Mouse (Mus musculus) spleen, postnatal 10 days (tissue): ENCODE measurements at regions not wholly inside any gene's neighbourhood (a gene's known extent, or its start where the extent isn't known, plus 50 kb on each side); places are given as distances from the start of the nearest gene placed in this dataset.
A peak's percentile ranks its signal among the peaks of the same experiment; 100 is the strongest.
"Not testable (repeated sequence)": the region's sequence is repeated elsewhere in the genome, so short reads cannot be mapped to it uniquely, and the experiment has no call there.

ENCODE experiments used
- DNase-seq, 2 experiments: peaks; one replicate each; pipeline ENCODE4 v3.0.0; 2021 to 2022; ENCODE audit warnings: low spot score in 2 of 2

GRCm38 (mm10) chr5:129353549-129353948, 147.5 kb upstream of the Sfswap start:
- DNase-seq: no peak

DNA sequence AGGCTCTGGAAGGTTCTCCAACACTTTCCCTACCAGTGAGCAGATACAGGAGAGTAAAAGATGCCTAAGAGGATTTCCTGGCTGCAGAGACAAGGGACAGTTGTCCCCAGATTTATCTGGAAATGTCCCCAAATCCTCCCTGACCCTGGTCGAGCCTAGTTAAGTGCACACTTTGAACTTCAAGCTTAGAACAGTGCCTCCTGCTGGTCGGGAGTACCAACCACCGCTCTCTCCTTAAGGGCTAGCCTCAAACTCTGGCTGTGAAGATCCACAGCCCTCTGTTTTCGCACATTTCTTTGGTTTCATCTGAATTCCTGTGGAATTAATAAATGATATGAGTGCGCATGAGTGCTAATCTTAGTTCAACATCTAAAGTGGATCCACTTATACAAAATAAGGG, 146.1 kb upstream of the Sfswap start:
- DNase-seq: no peak

DNA sequence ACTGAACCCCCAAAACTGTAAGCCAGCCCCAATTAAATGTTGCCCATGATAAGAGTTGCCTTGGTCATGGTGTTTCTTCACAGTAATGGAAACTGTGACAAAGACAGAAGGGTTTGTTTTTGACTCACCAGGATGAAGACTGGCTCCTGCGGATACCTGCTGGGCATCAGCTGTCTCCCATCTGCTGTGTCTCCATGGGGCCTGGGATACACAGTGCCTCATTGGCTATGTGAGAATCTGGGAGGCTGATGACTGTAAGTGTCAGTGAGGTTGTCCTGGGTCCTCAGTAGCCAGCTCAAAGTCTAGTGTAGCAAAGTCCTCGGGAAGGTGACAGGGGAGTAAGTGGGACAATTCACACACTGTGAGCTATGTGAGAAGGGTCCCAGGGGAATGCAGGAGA, 139.5 kb upstream of the Sfswap start:
- no peak for DNase-seq

DNA sequence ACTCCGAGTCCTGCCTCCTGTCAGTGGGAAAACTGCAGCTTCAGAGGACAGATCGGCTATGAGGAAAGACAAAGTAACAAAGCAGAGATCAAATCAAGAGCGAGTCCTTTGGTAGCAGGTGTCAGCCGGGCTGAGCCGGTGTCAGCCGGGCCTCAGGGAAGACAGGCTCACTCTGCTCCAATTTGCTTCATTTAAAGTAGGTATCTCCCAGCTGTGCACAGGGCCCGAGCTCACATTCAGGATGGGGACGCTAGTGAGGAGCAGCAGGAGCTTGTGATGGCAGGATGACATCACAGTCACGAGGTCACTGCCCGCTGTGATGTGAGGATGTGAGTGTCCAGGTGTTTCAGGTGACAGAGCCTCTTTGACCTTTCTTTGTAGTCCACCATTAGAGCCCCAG, 137.8 kb upstream of the Sfswap start:
- DNase-seq: no peak

DNA sequence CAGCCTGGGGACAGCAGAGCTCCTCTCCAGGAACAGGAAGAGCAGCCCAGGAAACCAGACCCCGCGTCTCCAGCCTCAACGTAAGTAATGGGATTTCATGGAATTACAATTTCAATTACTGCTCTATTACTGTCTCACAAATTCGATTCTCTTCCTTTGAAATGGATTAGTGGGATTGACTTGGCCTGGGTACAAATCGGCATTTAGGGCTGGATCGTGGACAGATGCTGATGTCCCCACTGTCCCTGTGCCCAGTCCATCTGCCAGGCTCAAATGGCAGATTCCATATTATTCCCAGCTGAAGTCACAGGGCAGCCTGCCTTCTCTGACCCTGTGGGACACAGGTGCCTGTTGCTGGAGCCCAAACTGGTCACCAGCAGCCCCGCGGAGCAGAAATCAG, 136.0 kb upstream of the Sfswap start:
- no peak for DNase-seq

- DNase-seq: no peak
These were observed 133.8 kb upstream of the Sfswap start for GRCm38 (mm10) chr5:129367266-129367665.

DNA sequence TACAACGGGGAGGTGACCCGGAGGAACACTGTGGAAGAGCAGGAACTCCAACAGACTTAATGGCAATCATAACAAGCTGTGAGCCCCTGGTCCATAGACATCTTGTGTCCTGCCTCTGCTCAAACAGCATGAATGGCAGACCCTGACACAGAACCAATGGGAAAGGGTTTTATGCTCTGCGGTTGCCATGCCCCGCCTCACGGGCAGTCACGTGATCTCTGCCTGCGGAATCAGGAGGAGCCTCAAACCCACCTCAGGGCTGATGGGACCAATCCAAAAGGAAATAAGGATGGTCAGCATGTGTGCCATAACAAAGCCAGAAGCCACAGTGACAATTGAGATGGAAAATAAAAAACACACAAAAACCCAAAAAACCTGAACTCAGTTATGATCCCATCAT, 120.2 kb upstream of the Sfswap start:
- no peak for DNase-seq

- DNase-seq: no peak
These were observed 116.0 kb upstream of the Sfswap start for GRCm38 (mm10) chr5:129384976-129385375.

DNA sequence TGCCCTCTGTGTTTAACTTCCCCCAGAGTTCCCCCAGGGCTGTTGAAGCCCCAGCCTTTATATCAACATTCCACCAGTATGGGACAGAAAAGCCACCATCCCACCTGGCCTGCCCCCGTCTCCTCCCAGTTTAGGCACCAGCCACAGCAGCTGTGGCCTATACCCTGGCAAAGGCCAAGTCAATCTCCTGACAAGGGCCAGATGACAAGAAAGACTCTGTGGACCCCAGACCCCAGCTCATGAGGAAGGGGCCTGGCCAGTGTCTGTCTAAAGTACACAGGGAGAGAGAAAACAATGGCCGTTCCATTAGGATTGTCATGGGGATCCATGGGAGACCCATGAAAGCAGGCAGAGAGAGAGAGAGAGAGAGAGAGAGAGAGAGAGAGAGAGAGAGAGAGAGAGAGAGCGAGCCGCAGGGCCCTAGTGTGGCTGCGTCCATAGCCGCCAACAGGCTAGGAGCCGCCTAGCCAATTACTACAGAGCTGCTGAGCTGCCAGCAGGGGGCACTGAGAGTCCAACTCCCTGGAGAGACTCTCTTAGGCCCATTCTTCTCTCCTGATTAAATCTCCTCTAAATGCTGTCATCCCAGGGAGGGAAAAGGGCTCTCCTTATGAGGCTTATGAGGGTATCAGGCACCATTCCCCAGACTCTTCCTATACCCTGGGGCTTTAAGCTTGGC, 114.9 kb upstream of the Sfswap start:
- DNase-seq: not testable (repeated sequence)

DNA sequence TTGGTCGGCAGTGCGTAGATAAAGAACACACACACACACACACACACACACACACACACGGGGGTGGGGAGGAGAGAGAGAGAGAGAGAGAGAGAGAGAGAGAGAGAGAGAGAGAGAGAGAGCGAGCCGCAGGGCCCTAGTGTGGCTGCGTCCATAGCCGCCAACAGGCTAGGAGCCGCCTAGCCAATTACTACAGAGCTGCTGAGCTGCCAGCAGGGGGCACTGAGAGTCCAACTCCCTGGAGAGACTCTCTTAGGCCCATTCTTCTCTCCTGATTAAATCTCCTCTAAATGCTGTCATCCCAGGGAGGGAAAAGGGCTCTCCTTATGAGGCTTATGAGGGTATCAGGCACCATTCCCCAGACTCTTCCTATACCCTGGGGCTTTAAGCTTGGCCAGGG, 114.3 kb upstream of the Sfswap start:
- not testable (repeated sequence) for DNase-seq

- DNase-seq: no peak
These were observed 113.7 kb upstream of the Sfswap start for GRCm38 (mm10) chr5:129387301-129387700.

- no peak for DNase-seq
These were observed 110.1 kb upstream of the Sfswap start for GRCm38 (mm10) chr5:129390921-129391371.

DNA sequence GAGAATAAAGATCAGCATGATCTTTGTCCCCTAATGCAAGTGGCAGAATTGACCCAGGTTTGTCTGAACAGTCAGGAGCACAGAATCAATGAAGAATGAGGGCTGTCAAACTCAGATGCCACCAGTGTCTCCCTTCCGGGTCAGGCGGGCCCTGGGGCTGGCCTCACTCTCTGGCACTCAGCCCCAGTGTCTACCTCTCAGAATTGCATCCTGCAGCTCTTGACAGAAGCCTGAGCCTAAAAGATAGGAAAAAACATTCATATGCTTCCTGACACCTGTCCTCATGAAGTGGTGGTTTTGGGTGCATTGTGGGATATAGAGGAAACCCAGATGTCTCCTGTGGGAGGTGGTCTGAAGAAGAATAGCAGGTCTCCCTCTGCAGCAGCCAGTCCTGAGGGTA, 107.9 kb upstream of the Sfswap start:
- DNase-seq: no peak

- no peak for DNase-seq
These were observed 107.3 kb upstream of the Sfswap start for GRCm38 (mm10) chr5:129393606-129394255.

GRCm38 (mm10) chr5:129394416-129394815, 106.6 kb upstream of the Sfswap start:
- no peak for DNase-seq

DNA sequence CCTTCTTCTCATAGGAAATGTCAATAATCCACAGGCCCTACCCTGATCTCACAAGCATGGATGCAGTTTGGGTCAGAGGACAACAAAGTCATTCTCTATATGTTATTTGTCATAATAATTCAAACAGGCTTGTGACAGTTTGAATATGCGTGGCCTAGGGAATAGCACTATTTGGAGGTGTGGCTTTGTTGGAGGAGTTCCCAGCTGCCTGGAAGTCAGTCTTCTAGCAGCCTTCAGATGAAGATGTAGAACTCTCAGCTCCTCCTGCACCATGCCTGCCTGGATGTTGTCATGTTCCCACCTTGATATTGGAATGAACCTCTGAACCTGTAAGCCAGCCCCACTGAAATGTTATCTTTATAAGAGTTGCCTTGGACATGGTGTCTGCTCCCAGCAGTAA, 103.7 kb upstream of the Sfswap start:
- no peak for DNase-seq

- DNase-seq: no peak
These were observed 94.8 kb upstream of the Sfswap start for GRCm38 (mm10) chr5:129406259-129406658.

GRCm38 (mm10) chr5:129409440-129410004, 91.5 kb upstream of the Sfswap start:
- no peak for DNase-seq

DNA sequence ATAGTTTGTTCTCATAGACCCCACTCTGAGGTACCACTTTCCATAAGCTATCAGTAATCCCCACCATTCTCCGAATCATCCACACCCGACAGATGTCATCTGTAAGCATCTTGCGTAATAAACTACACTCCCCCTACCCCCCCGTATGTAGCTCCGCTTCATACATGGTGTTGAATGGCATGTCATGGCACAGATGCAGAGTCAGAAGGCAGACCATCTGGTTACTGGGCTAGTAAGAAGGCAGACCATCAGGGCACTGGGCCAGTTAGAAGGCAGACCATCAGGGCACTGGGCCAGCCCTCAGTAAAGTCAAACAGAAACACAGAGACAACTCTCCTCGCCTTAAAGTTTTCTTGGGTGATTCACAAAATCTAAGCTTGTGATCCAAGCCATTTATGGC, 88.9 kb upstream of the Sfswap start:
- DNase-seq: no peak

DNA sequence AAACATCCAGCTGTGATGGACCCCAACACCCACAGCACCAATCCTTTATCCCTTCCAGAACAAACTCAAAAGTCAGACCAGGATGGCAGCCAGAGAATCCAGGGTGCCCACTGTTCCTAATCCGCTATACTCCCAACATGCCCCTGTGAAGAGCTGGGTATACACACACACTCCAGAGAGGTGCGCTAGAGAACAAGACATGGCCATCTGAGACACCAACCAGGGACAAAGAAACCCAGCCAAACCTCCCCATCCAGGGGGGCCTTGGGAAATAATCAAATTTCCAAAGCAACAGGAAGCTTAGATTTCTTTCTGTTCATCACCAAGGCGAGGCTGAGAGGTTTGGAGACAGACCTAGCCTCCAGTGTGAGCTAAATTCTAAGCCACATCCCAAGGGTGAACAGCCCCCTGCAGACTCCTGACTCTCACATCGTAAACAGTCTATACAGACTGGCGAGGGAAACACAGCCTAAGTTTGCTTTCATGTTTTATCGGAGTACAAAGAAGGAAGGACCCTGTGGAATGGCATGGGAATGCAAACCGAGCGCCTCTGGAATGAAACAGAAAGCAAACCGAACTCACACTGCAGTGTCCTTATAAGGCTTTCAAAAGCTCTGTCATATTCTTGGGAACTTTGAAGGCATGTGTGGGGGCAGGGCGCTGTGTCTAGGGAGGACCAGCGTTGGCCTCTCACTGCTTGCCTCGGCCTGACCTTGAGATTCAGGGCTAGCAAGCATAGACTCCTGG, 85.9 kb upstream of the Sfswap start:
- DNase-seq: peak in 1 of 2 experiments; percentile 26

GRCm38 (mm10) chr5:129416425-129416824, 84.6 kb upstream of the Sfswap start:
- DNase-seq: no peak

GRCm38 (mm10) chr5:129417516-129417915, 83.5 kb upstream of the Sfswap start:
- no peak for DNase-seq

DNA sequence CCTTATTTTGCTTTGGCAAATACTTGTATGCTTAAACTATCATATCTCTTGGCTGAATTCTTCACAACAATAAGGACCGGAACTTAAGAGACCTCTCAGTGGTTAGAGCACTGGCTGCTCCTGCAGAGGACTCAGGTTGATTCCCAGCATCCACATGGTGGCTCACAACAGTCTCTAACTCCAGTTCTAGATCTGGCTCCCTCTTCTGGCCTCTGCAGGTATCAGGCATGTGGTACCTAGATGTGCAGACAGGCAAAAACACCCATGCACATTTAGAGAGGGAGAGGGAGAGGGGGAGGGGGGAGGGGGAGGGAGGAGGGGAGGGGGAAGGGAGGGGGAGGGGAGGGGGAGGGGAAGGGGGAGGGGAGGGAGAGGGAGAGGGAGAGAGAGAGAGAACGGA, 80.0 kb upstream of the Sfswap start:
- DNase-seq: no peak
